Mouse (Mus musculus) G1E (cell line): ENCODE measurements around the gene Gpr22.

ENCODE experiments used
- CTCF ChIP-seq: IDR thresholded peaks from 2 replicates; pipeline ENCODE4 v1.5.1; 2012; ENCODE audit warnings: low read depth, low read length, inconsistent platforms, mixed read lengths
- GATA1 ChIP-seq: IDR thresholded peaks from 2 replicates; pipeline ENCODE4 v1.6.1; 2012; ENCODE audit warnings: borderline replicate concordance, low read length, inconsistent platforms, mixed read lengths
- GATA2 ChIP-seq: IDR thresholded peaks from 2 replicates; pipeline ENCODE4 v1.6.1; 2012; ENCODE audit warnings: low read depth, low read length, inconsistent platforms, borderline replicate concordance
- POLR2AphosphoS5 ChIP-seq: IDR thresholded peaks from 2 replicates; pipeline ENCODE4 v1.6.1; 2012; ENCODE audit warnings: low read depth, low read length, inconsistent platforms; ENCODE audit not compliant: insufficient replicate concordance
- TAL1 ChIP-seq: conservative IDR thresholded peaks from 2 replicates; pipeline ENCODE4 v1.6.1; 2012; ENCODE audit warnings: low read depth, low read length, inconsistent platforms, mixed read lengths

DNA sequence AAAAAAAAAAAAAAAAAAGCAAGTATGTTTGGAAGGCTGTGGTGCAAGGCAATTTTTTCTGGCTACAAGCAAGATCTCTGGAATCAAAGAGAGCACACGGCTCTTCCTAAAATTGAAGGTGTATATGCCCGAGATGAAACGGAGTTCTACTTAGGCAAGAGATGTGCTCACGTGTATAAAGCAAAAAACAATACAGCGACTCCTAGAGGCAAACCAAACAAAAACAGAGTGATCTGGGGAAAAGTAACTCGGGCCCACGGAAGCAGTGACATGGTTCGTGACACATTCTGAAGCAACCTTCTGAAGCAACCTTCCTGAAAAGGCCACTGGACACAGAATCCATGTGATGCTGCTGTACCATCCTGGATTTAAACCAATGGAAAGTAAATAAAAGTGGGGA lies 33.6 kb upstream of the Gpr22 start:
- TF ChIP-seq POLR2AphosphoS5 (no peak), CTCF (no peak), GATA1 (no peak), GATA2 (no peak), TAL1 (no peak)
